Comparison of ENCODE assay signal across 10 mouse cellular contexts in the genomic region with DNA sequence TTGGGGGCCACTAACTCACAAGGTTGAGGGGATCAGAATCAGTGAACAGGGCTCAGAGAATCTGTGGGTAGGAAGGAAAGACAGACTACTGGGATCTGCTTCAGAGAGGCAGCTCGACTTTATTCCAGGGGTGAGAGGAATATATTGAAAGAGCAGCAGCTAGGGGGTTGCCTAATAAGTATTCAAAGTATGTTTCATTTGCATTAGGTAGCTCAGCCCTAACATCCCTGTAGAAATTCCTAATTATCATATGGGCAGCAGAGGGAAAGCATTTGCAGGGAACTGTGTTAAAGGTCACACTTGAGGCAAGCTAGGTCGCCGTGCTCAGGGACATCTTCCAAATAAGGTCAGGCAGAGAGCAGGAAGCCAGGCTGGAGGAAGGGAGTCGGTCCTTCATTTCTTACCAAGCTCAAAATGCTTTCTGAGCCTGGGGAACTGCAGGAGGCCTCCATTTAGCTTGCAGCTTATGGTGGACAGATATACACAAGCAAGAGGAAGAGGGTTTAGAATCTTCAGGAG.
A peak's percentile ranks its signal among the peaks of the same experiment; 100 is the strongest.
DNase-seq lines count a peak whose midpoint lies in the region; ATAC-seq and TF ChIP-seq lines count a peak whose summit lies in the region.
"Had no signal": no experiment of that assay in that cellular context is flagged by ENCODE, and none has a peak within 500 bp of the region (broad histone marks: within the 10 kb centered on the region; RNA-seq: fewer than 3 reads in every experiment).

No protein-coding gene starts in this region.

- no peak overlapping the region for H3K9ac ChIP-seq in midbrain, embryonic 12.5 days (replicated peaks)
- H3K9ac ChIP-seq: liver, postnatal 0 days; neural tube, embryonic 12.5 days had no signal

- peak; percentile 13 for DNase-seq in lung, postnatal 36 days
- no peak for DNase-seq in lung, postnatal 14 days
- DNase-seq in brain, embryonic 14.5 days (ENCODE audit: low read depth) = peak; percentile 42
- peak; percentile 57 to 65 for DNase-seq in heart, adult 9 months (ENCODE audit: low spot score in 2 of 2)
- DNase-seq in gastrocnemius, postnatal 25 days = no peak
- no peak for DNase-seq in neural tube, embryonic 10.5 days (ENCODE audit: extremely low spot score, low spot score)
- DNase-seq: layer of hippocampus, postnatal 36 days; liver, postnatal 0 days had no signal

- H3K9me3 ChIP-seq in midbrain, embryonic 12.5 days = no peaks in the 10 kb centered on the region
- H3K9me3 ChIP-seq: neural tube, embryonic 12.5 days had no signal

- H3K4me1 ChIP-seq in midbrain, embryonic 12.5 days = peaks cover 7% of the 10 kb centered on the region; the same call in 1 of the 2 replicates
- H3K4me1 ChIP-seq: neural tube, embryonic 12.5 days had no signal

- H3K27me3 ChIP-seq in midbrain, embryonic 12.5 days = no peaks in the 10 kb centered on the region
- H3K27me3 ChIP-seq: neural tube, embryonic 12.5 days had no signal

- no peak overlapping the region; the same call in 1 of the 2 replicates for H3K27ac ChIP-seq in midbrain, embryonic 12.5 days (replicated peaks)
- H3K27ac ChIP-seq: neural tube, embryonic 12.5 days had no signal

- no peak for TF ChIP-seq POLR2A in brain, embryonic 14.5 days (IDR thresholded peaks at IDR 0.05; ENCODE audit: borderline replicate concordance, extremely low read depth, insufficient read depth, insufficient read length, poor library complexity, severe bottlenecking)

- no peak overlapping the region for H3K4me3 ChIP-seq in midbrain, embryonic 12.5 days
- H3K4me3 ChIP-seq: neural tube, embryonic 12.5 days had no signal

- no peak for TF ChIP-seq CTCF in brain, embryonic 14.5 days (IDR thresholded peaks at IDR 0.05; ENCODE audit: borderline replicate concordance, extremely low read depth, insufficient read depth, insufficient read length)

- 33% methylated on average over 4 of the region's 4 CpGs for WGBS in midbrain, embryonic 12.5 days

- H3K36me3 ChIP-seq in midbrain, embryonic 12.5 days = no peaks in the 10 kb centered on the region
- H3K36me3 ChIP-seq: neural tube, embryonic 12.5 days had no signal

- no peak overlapping the region for H3K4me2 ChIP-seq in midbrain, embryonic 12.5 days (replicated peaks)
- H3K4me2 ChIP-seq: neural tube, embryonic 12.5 days had no signal

- ATAC-seq in midbrain, embryonic 12.5 days (ENCODE audit: low FRiP score, low read depth) = peak; percentile 53
- ATAC-seq: liver, postnatal 0 days had no signal

Comparison
In these comparisons a context has a peak if more than half of its experiments do, and no peak if none do; other contexts are left out.
1. DNase-seq: peak in lung, postnatal 36 days (single experiment), brain, embryonic 14.5 days (single experiment) and heart, adult 9 months (2 of 2); none in lung, postnatal 14 days (single experiment), gastrocnemius, postnatal 25 days (single experiment) and neural tube, embryonic 10.5 days (single experiment).